1 mouse cellular context compared by ENCODE assay signal in genomic region chr11:101009888-101010784, GRCm38 (mm10).
TF ChIP-seq lines count a peak whose summit lies in the region.

No protein-coding gene starts in this region.

TF ChIP-seq in MEL, 35 proteins besides CTCF, POLR2A, EP300 and RAD21 (continued from another document):
- TF ChIP-seq GATA1 (IDR thresholded peaks at IDR 0.05; ENCODE audit: low read depth, low read length) (peak; percentile 89), ZNF384 (IDR thresholded peaks at IDR 0.05; ENCODE audit: low read depth, low read length) (peak; percentile 71), ETS1 (IDR thresholded peaks at IDR 0.05; ENCODE audit: low read depth, low read length) (peak; percentile 91), POLR2AphosphoS2 (IDR thresholded peaks at IDR 0.05; ENCODE audit: low read length) (no peak), JUND (IDR thresholded peaks at IDR 0.05; ENCODE audit: low read depth, low read length) (no peak), SIN3A (IDR thresholded peaks at IDR 0.05; ENCODE audit: low read length) (peak; percentile 98), CHD2 (IDR thresholded peaks at IDR 0.05; ENCODE audit: low read length) (no peak), SMC3 (IDR thresholded peaks at IDR 0.05; ENCODE audit: low read depth, low read length) (no peak; the same call in 1 of the 2 replicates), GABPA (IDR thresholded peaks at IDR 0.05; ENCODE audit: low read depth, low read length) (peak; percentile 66; the same call in 1 of the 2 replicates), MAX (IDR thresholded peaks at IDR 0.05; ENCODE audit: low read length) (peak; percentile 34; the same call in 1 of the 2 replicates), NELFE (IDR thresholded peaks at IDR 0.05; ENCODE audit: low read depth, low read length) (0 out of 2 replicates have a peak, but pooled peaks have one; percentile 25), ELF1 (IDR thresholded peaks at IDR 0.05; ENCODE audit: low read depth, low read length) (peak; percentile 46; the same call in 1 of the 2 replicates), NRF1 (IDR thresholded peaks at IDR 0.05; ENCODE audit: insufficient read depth, low read depth, low read length, poor library complexity, severe bottlenecking) (no peak), UBTF (IDR thresholded peaks at IDR 0.05; ENCODE audit: borderline replicate concordance, insufficient read depth, low read depth, low read length) (no peak), MAZ (IDR thresholded peaks at IDR 0.05; ENCODE audit: low read depth, low read length) (peak; percentile 45; the same call in 1 of the 2 replicates), ZKSCAN1 (IDR thresholded peaks at IDR 0.05; ENCODE audit: low read depth, low read length) (no peak), USF1 (IDR thresholded peaks at IDR 0.05; ENCODE audit: low read depth, low read length) (no peak)
